Mouse (Mus musculus): ENCODE results near the gene Gm3776.
"Not testable (repeated sequence)": the region's sequence is repeated elsewhere in the genome, so short reads cannot be mapped to it uniquely, and the experiment has no call there.

Gene Gm3776

GRCm38 (mm10) chr9:78289723-78290122 lies 32.8 kb downstream of the Gm3776 start, which contains the start of gene Gm10639:
TSS of gene Gm10639 (plus strand) at chr9:78289923.
- in situ Hi-C loops (cut with MboI; ENCODE audit: unreplicated experiment in 2 of 2), result not testable (repeated sequence)

- in situ Hi-C loops (cut with MboI; ENCODE audit: unreplicated experiment in 2 of 2), result not testable (repeated sequence)
Observed at GRCm38 (mm10) chr9:78292462-78292861, 35.5 kb downstream of the Gm3776 start.

GRCm38 (mm10) chr9:78293683-78294082 lies 36.8 kb downstream of the Gm3776 start:
- in situ Hi-C loops (cut with MboI; ENCODE audit: unreplicated experiment in 2 of 2), result not testable (repeated sequence)

GRCm38 (mm10) chr9:78294781-78295180 lies 37.9 kb downstream of the Gm3776 start:
- in situ Hi-C loops (cut with MboI; ENCODE audit: unreplicated experiment in 2 of 2), result not testable (repeated sequence)

- in situ Hi-C loops (cut with MboI; ENCODE audit: unreplicated experiment in 2 of 2), result not testable (repeated sequence)
Observed at GRCm38 (mm10) chr9:78296089-78296488, 39.2 kb downstream of the Gm3776 start.

GRCm38 (mm10) chr9:78298232-78298631 lies 41.3 kb downstream of the Gm3776 start:
- in situ Hi-C loops (cut with MboI; ENCODE audit: unreplicated experiment in 2 of 2), result no loop called here

- in situ Hi-C loops (cut with MboI; ENCODE audit: unreplicated experiment in 2 of 2), result not testable (repeated sequence)
Observed at GRCm38 (mm10) chr9:78299143-78299542, 42.2 kb downstream of the Gm3776 start.

GRCm38 (mm10) chr9:78308122-78308521 lies 51.2 kb downstream of the Gm3776 start:
- in situ Hi-C loops (cut with MboI; ENCODE audit: unreplicated experiment in 2 of 2), result not testable (repeated sequence)

GRCm38 (mm10) chr9:78314696-78315095 lies 57.8 kb downstream of the Gm3776 start, which contains the start of gene Omt2a:
TSS of gene Omt2a (minus strand) at chr9:78314796.
- in situ Hi-C loops (cut with MboI; ENCODE audit: unreplicated experiment in 2 of 2), result no loop called here

All from v-Abl transformed pro-B cells (cell line).